Mouse (Mus musculus) skeletal muscle tissue, adult 2 months (tissue): Measurements from ENCODE around the gene Gorasp1.
A peak's percentile ranks its signal among the peaks of the same experiment; 100 is the strongest.

Experiments
- DNase-seq: peaks from one replicate; pipeline ENCODE4 v3.0.0-alpha.2; 2012; ENCODE audit warnings: low read depth, low spot score

Gene Gorasp1

GRCm38 (mm10) chr9:119972582-119972981, 35.2 kb upstream of the Gorasp1 start:
- peak; percentile 54 for DNase-seq

- no peak for DNase-seq
Observed at GRCm38 (mm10) chr9:119972166-119972565, 34.8 kb upstream of the Gorasp1 start.

- no peak for DNase-seq
Observed at GRCm38 (mm10) chr9:119970763-119971656, 33.6 kb upstream of the Gorasp1 start.

GRCm38 (mm10) chr9:119970221-119970620, 32.9 kb upstream of the Gorasp1 start:
- no peak for DNase-seq

GRCm38 (mm10) chr9:119969811-119970210, 32.4 kb upstream of the Gorasp1 start:
- DNase-seq: no peak

GRCm38 (mm10) chr9:119966221-119966910, 29.0 kb upstream of the Gorasp1 start:
- no peak for DNase-seq

- DNase-seq: no peak
Observed at GRCm38 (mm10) chr9:119965186-119965585, 27.8 kb upstream of the Gorasp1 start.

- no peak for DNase-seq
Observed at GRCm38 (mm10) chr9:119964206-119964605, 26.8 kb upstream of the Gorasp1 start.

- DNase-seq: peak; percentile 47
Observed at GRCm38 (mm10) chr9:119962987-119963667, 25.8 kb upstream of the Gorasp1 start.

- DNase-seq: no peak
Observed at GRCm38 (mm10) chr9:119962216-119962615, 24.9 kb upstream of the Gorasp1 start.

GRCm38 (mm10) chr9:119958835-119959234, 21.5 kb upstream of the Gorasp1 start:
- DNase-seq: no peak

- DNase-seq: no peak
Observed at GRCm38 (mm10) chr9:119951388-119951787, 14.0 kb upstream of the Gorasp1 start.

- no peak for DNase-seq
Observed at GRCm38 (mm10) chr9:119950434-119950833, 13.1 kb upstream of the Gorasp1 start.

- no peak for DNase-seq
Observed at GRCm38 (mm10) chr9:119948804-119949203, 11.4 kb upstream of the Gorasp1 start.

GRCm38 (mm10) chr9:119945173-119945900, 8.0 kb upstream of the Gorasp1 start:
- DNase-seq: no peak

- no peak for DNase-seq
Observed at GRCm38 (mm10) chr9:119943326-119943725, 6.0 kb upstream of the Gorasp1 start.

GRCm38 (mm10) chr9:119941861-119942260, 4.5 kb upstream of the Gorasp1 start:
- no peak for DNase-seq

- no peak for DNase-seq
Observed at GRCm38 (mm10) chr9:119941407-119941806, 4.0 kb upstream of the Gorasp1 start.

- no peak for DNase-seq
Observed at GRCm38 (mm10) chr9:119939646-119940045, 2.3 kb upstream of the Gorasp1 start.

GRCm38 (mm10) chr9:119938496-119938895, 1.1 kb upstream of the Gorasp1 start:
- no peak for DNase-seq

- DNase-seq: no peak
Observed at GRCm38 (mm10) chr9:119933675-119934074, 3.7 kb downstream of the Gorasp1 start.

- DNase-seq: no peak
Observed at GRCm38 (mm10) chr9:119932358-119932757, 5.0 kb downstream of the Gorasp1 start.
